Mouse (Mus musculus): ENCODE results near the gene Arrdc2.

Arrdc2 gene

DNA sequence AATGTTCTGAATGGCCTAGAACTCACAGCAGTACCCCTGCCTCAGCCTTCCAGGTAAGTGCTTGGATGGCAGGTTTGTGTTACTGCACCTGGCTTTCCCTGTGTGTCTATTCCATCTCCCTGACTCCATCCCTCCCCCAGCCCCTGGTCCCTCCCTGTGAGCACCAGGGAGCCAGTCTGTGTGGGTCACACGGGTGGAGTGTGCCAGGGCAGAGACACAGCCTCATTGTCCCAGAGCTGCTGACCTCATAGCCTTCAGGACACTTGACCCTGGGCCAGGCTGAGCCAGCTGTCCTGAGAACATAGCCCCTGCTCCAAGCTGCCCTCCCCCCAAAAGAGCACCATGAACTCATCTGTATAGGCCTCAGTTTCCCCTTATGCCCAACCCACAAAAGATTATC lies 32.2 kb downstream of the Arrdc2 start:
- no peak for DNase-seq (ENCODE audit: low spot score)

DNA sequence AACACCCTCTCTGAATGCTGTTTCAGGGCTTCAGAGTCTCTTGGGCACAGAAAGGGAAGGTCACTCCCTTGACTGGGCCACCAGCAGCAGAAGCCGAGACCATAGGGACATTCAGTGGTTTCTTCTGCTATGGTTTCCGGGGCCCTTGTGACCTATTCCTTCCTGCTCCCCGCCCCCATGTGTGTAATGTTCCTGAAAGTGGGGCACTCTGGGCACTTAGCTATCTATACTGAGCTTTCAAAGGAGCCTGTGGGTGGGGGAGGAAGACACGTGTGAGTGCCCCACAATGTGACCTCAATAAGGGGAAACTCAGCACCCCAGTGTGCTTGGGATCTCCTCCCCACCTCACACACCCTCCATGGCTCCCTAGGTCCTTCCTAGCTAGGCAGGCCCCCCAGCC lies 33.0 kb downstream of the Arrdc2 start:
- no peak for DNase-seq (ENCODE audit: low spot score)

DNA sequence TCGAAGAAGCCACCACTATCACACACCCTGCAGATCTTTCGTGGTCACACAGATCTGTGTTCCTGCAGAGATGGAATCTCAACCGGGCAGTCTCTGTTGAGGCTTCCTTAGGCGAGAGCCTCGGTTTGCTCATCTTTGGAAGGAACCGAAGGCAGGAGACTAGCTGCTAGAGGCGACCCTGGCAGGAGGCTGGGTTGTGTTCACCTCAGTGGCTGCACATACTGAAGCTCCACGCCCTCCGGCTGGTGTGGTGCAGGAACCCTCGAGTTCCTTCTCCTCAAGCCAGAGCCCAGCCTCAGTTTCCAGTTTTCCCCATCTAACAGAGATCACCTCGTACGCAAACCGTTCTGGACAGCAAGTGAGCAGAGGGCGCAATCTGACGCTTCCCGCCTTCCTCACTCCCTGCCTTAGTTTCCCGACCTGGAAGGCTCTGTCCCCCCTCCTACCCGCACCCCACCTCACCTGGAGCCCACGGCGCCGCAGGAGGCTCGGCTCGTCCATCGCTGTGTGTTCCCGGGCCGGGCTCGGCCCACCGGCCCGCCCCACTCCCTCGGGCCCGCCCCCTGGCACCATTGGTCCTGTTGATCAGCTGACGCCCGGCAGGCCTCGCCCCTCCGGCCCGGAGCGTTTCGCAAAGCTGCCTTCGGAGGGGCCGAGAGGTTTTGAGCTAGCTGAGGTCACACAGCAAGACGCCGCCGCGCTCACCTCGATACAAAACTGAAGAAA lies 34.9 kb downstream of the Arrdc2 start, which contains the start of gene Mast3:
Gene Mast3, minus strand, starts transcription at position 574 of the 726 bp plus-strand sequence.
- peak; percentile 90 for DNase-seq (ENCODE audit: low spot score)

GRCm38 (mm10) chr8:70803761-70804480 lies 35.6 kb downstream of the Arrdc2 start:
- DNase-seq (ENCODE audit: low spot score) = peak; percentile 33

- DNase-seq (ENCODE audit: low spot score) = no peak
Measured at GRCm38 (mm10) chr8:70802786-70803510, 36.6 kb downstream of the Arrdc2 start.

GRCm38 (mm10) chr8:70801830-70802229 lies 37.7 kb downstream of the Arrdc2 start:
- DNase-seq (ENCODE audit: low spot score) = no peak

DNA sequence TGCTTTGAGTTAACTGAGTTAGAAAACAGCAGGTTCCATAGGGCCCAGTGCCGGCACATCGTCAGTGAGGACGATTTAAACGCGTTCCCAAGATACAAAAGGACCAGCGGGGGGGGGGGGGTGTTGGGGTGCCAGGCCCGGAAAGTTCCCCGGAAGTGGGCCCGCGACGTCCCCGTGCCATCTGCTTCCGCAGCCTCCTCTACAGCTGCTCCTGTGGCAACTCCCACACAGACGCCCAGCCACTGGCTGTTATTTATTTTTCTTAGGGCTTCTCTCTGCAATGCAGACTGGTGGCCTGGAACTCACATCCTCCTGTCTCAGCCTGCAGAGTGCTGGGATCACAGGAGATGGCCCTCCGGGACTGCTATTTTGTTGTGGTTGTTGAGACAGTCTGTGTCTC lies 38.4 kb downstream of the Arrdc2 start:
- no peak for DNase-seq (ENCODE audit: low spot score)

- no peak for DNase-seq (ENCODE audit: low spot score)
Measured at GRCm38 (mm10) chr8:70800648-70801047, 38.9 kb downstream of the Arrdc2 start.

GRCm38 (mm10) chr8:70798281-70798680 lies 41.2 kb downstream of the Arrdc2 start:
- DNase-seq (ENCODE audit: low spot score) = no peak

GRCm38 (mm10) chr8:70797081-70798070 lies 42.1 kb downstream of the Arrdc2 start:
- peak; percentile 97 for DNase-seq (ENCODE audit: low spot score)

GRCm38 (mm10) chr8:70796403-70797080 lies 43.0 kb downstream of the Arrdc2 start:
- no peak for DNase-seq (ENCODE audit: low spot score)

DNA sequence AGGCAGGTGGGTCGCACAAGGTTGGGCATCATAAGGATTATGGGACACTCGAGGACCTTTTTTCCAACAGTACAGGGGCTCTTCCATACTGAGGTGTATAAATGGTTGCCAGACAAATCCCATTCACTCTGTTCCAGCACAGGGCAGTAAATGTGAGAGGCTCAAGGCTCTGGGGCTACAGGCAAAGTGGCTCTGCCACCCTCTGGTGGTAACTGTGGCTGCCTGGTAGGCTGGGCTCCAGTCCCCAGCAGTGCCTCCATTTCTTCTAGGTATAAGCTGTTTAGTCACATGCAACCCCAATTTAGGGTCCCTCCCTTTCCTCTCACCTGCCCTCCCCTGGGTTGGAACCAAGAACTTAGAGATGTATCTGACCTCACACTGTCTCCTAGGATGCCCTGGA lies 44.1 kb downstream of the Arrdc2 start:
- DNase-seq (ENCODE audit: low spot score) = no peak

DNA sequence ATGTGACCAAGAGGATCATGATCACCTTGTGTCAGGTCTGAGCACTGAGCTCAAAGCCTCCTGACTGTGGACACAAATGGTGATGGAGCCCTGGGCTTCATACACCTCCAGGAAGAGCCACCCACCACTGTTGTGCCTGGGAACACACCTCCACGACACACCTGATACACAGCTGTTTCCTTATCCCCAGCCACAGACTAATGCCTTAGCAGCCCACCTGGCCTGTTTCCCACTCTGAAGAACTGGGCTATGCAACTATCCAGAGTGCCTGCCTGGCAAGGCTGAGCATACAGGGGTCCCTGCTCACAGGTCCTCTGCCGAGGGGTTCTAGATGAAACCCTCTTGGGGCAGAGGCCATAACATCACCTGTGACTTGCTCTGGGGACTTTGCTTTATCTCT lies 45.3 kb downstream of the Arrdc2 start:
- DNase-seq (ENCODE audit: low spot score) = no peak

DNA sequence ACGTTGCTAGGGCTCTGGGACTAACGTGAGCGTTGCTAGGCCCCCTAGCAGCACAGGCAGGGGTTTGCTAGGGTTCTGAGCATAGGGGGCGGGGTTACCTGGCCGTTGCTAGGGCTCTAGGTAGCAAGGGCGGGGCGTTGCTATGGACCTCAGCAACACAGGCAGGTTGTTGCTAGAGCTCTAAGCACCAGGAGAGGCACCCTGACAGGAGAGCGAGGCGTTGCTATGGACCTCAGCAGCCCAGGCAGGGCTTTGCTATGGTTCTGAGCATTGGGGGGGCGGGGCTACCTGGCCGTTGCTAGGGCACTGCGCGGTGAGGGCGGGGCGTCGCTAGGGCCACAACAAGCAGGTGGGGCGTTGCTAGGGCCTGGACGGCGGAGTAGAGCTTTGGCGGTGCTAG lies 46.8 kb downstream of the Arrdc2 start:
- no peak for DNase-seq (ENCODE audit: low spot score)

DNA sequence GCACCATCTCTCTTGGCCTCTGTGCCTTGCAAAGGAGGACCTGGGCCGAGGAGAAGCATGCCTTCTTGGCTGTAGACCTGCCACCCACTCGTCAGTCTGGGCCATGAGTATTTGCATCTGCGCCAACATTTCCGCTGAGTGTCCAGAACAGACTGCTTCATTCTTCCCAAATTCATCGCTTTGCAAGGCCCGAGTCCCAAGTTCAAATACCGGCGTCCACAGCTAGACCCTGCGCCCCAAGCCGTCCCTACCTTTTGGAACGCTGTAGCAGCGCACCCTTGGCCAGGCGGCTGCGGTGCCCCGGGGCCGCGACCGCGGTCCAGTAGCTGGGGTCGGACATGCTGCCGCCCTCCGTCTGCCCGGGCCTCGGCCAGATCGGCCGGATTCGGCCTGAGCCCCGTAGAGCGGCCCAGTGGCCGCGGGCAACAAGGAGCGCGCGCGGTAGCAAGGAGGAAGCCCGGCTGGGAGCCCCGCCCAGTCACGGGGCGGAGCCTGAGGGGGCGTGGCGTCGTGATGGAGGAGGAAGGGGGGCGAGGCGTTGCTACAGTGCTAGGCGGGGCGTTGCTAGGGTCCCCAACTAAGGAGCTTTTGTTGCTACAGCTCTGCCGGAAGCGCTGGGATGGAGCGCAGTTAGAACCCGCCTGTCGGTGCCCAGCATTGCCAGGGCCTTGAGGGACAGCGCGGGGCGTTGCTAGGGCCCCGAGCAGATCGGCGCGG lies 47.4 kb downstream of the Arrdc2 start:
- peak; percentile 98 for DNase-seq (ENCODE audit: low spot score)

DNA sequence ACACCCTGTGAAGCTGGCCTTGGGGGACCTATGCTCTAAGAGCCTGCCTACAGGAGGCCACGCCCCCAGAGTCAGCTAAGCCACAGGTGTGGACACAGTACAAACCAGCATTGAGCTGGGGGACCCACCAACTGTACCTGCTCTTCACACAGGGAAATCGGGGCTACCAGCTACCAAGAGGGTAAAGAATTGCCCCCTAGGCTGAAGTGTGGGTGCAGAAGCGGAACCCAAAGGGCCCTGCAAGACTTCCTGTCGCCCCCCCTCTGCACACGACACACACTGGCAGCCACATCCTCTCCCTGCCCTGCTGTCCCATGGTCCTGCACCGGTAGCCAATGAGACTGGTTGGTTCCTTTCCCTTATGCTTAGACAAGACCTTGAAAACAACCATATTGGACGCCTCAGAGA lies 48.2 kb downstream of the Arrdc2 start:
- no peak for DNase-seq (ENCODE audit: low spot score)

- no peak for DNase-seq (ENCODE audit: low spot score)
Measured at GRCm38 (mm10) chr8:70790846-70791245, 48.7 kb downstream of the Arrdc2 start.

GRCm38 (mm10) chr8:70789046-70789445 lies 50.5 kb downstream of the Arrdc2 start:
- DNase-seq (ENCODE audit: low spot score) = no peak

GRCm38 (mm10) chr8:70787941-70788667 lies 51.4 kb downstream of the Arrdc2 start:
- peak; percentile 83 for DNase-seq (ENCODE audit: low spot score)

DNA sequence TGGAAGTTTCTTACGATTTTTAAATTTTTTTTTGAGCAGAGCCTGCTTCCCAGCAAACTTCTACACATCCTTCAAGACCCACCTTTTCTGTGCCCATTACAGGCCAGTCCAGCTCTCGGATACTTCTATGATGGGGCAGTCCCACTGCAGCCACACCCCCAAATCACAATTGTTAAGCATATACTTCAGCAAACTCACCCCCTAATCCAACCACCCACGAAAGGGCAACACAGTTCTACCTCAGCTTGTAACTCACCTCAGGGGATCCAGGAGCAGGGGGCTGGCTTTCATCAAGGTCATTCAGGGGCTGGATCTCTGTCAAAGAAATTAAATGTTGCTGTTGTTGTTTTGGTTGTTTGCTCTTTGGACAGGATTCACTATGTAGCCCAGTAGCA lies 52.5 kb downstream of the Arrdc2 start:
- DNase-seq (ENCODE audit: low spot score) = no peak
